Mouse (Mus musculus): ENCODE measurements around the gene Pltp. TPM values are rescaled to one million over a fixed set of nuclear protein-coding genes. Genes with fewer than 3 reads are reported as not detected.

Pltp gene
- polyA plus RNA-seq, 1 experiment from 2014 or later: 113 TPM

- Histone ChIP-seq H3K9me3 (no peaks in the 10 kb centered on the region), H3K9ac (replicated peaks) (no peak overlapping the region), H3K27ac (replicated peaks) (no peak overlapping the region), H3K4me2 (replicated peaks) (no peak overlapping the region), H3K4me3 (no peak overlapping the region), H3K36me3 (peaks cover 100% of the 10 kb centered on the region), H3K4me1 (no peaks in the 10 kb centered on the region), H3K27me3 (no peaks in the 10 kb centered on the region)
- no peak for ATAC-seq (ENCODE audit: low FRiP score, low read depth)
- 88% methylated on average over 15 of the region's 15 CpGs for WGBS
Measured at GRCm38 (mm10) chr2:164891908-164892695, 34.6 kb upstream of the Pltp start.

- Histone ChIP-seq H3K27ac (replicated peaks) (no peak overlapping the region), H3K27me3 (no peaks in the 10 kb centered on the region), H3K9me3 (no peaks in the 10 kb centered on the region), H3K36me3 (peaks cover 100% of the 10 kb centered on the region), H3K9ac (replicated peaks) (no peak overlapping the region), H3K4me2 (replicated peaks) (no peak overlapping the region), H3K4me1 (no peaks in the 10 kb centered on the region), H3K4me3 (no peak overlapping the region)
- 89% methylated on average over 13 of the region's 13 CpGs for WGBS
- ATAC-seq (ENCODE audit: low FRiP score, low read depth): no peak
Measured at GRCm38 (mm10) chr2:164891056-164891834, 33.7 kb upstream of the Pltp start.

GRCm38 (mm10) chr2:164890411-164891049 is 33.0 kb upstream of the Pltp start:
- no peak overlapping the region for H3K4me2 ChIP-seq (replicated peaks)
- WGBS: 93% methylated on average over 24 of the region's 24 CpGs
- H3K9ac ChIP-seq (replicated peaks): no peak overlapping the region
- H3K4me3 ChIP-seq: no peak overlapping the region
- no peaks in the 10 kb centered on the region for H3K9me3 ChIP-seq
- H3K27ac ChIP-seq (replicated peaks): 0 out of 2 replicates have a peak overlapping the region, but pooled peaks have one; percentile 4
- peaks cover 100% of the 10 kb centered on the region for H3K36me3 ChIP-seq
- ATAC-seq (ENCODE audit: low FRiP score, low read depth): no peak
- no peaks in the 10 kb centered on the region for H3K27me3 ChIP-seq
- no peaks in the 10 kb centered on the region for H3K4me1 ChIP-seq

- no peak overlapping the region for H3K9ac ChIP-seq (replicated peaks)
- no peaks in the 10 kb centered on the region for H3K9me3 ChIP-seq
- 96% methylated on average over 2 of the region's 2 CpGs for WGBS
- no peak for ATAC-seq (ENCODE audit: low FRiP score, low read depth)
- H3K4me1 ChIP-seq: no peaks in the 10 kb centered on the region
- H3K4me3 ChIP-seq: no peak overlapping the region
- H3K27me3 ChIP-seq: no peaks in the 10 kb centered on the region
- peaks cover 100% of the 10 kb centered on the region for H3K36me3 ChIP-seq
- H3K27ac ChIP-seq (replicated peaks): no peak overlapping the region
- no peak overlapping the region for H3K4me2 ChIP-seq (replicated peaks)
Measured at GRCm38 (mm10) chr2:164889960-164890359, 32.4 kb upstream of the Pltp start.

- Histone ChIP-seq H3K9me3 (no peaks in the 10 kb centered on the region), H3K27me3 (no peaks in the 10 kb centered on the region), H3K9ac (replicated peaks) (no peak overlapping the region), H3K36me3 (peaks cover 100% of the 10 kb centered on the region), H3K4me3 (no peak overlapping the region), H3K27ac (replicated peaks) (no peak overlapping the region), H3K4me2 (replicated peaks) (no peak overlapping the region), H3K4me1 (no peaks in the 10 kb centered on the region)
- WGBS: 90% methylated on average over 12 of the region's 12 CpGs
- no peak for ATAC-seq (ENCODE audit: low FRiP score, low read depth)
Measured at GRCm38 (mm10) chr2:164888996-164889395, 31.5 kb upstream of the Pltp start.

- no peak overlapping the region for H3K9ac ChIP-seq (replicated peaks)
Measured at GRCm38 (mm10) chr2:164886617-164887016, 29.1 kb upstream of the Pltp start.

GRCm38 (mm10) chr2:164885788-164886187 is 28.3 kb upstream of the Pltp start:
- Histone ChIP-seq H3K9me3 (no peaks in the 10 kb centered on the region), H3K27ac (replicated peaks) (no peak overlapping the region), H3K36me3 (peaks cover 78% of the 10 kb centered on the region), H3K4me2 (replicated peaks) (no peak overlapping the region), H3K4me1 (peaks cover 10% of the 10 kb centered on the region), H3K4me3 (no peak overlapping the region), H3K27me3 (no peaks in the 10 kb centered on the region), H3K9ac (replicated peaks) (no peak overlapping the region)
- no peak for ATAC-seq (ENCODE audit: low FRiP score, low read depth)
- 88% methylated on average over 7 of the region's 7 CpGs for WGBS

More at GRCm38 (mm10) chr2:164886617-164887016, 29.1 kb upstream of the Pltp start:
- Histone ChIP-seq H3K36me3 (peaks cover 87% of the 10 kb centered on the region), H3K27ac (replicated peaks) (no peak overlapping the region), H3K27me3 (no peaks in the 10 kb centered on the region), H3K4me3 (no peak overlapping the region), H3K4me2 (replicated peaks) (no peak overlapping the region), H3K9me3 (no peaks in the 10 kb centered on the region), H3K4me1 (peaks cover 7% of the 10 kb centered on the region)
- WGBS: 93% methylated on average over 10 of the region's 10 CpGs
- ATAC-seq (ENCODE audit: low FRiP score, low read depth): no peak

GRCm38 (mm10) chr2:164882619-164883018 is 25.1 kb upstream of the Pltp start:
- ATAC-seq (ENCODE audit: low FRiP score, low read depth): no peak
- H3K27ac ChIP-seq (replicated peaks): peak overlapping the region; percentile 67
- WGBS: 43% methylated on average over 9 of the region's 9 CpGs
- H3K9me3 ChIP-seq: no peaks in the 10 kb centered on the region
- H3K9ac ChIP-seq (replicated peaks): no peak overlapping the region
- peaks cover 26% of the 10 kb centered on the region for H3K4me1 ChIP-seq
- H3K4me2 ChIP-seq (replicated peaks): no peak overlapping the region
- no peak overlapping the region for H3K4me3 ChIP-seq
- peaks cover 47% of the 10 kb centered on the region for H3K36me3 ChIP-seq
- no peaks in the 10 kb centered on the region for H3K27me3 ChIP-seq

GRCm38 (mm10) chr2:164879568-164880277 is 22.2 kb upstream of the Pltp start:
- H3K4me2 ChIP-seq (replicated peaks): peak overlapping the region; percentile 96
- H3K27ac ChIP-seq (replicated peaks): peak overlapping the region; percentile 99
- peak overlapping the region; percentile 97 for H3K9ac ChIP-seq (replicated peaks)
- H3K4me1 ChIP-seq: peaks cover 32% of the 10 kb centered on the region
- peak overlapping the region; percentile 73 for H3K4me3 ChIP-seq
- H3K27me3 ChIP-seq: no peaks in the 10 kb centered on the region
- no peaks in the 10 kb centered on the region for H3K9me3 ChIP-seq
- peaks cover 18% of the 10 kb centered on the region for H3K36me3 ChIP-seq
- ATAC-seq (ENCODE audit: low FRiP score, low read depth): peak; percentile 83
- WGBS: under 1% methylated on average over 60 of the region's 72 CpGs

- peak within 1 kb of the TSS; percentile 99 for H3K27ac ChIP-seq (replicated peaks)
- H3K4me2 ChIP-seq (replicated peaks): peak within 1 kb of the TSS; percentile 96
- H3K4me3 ChIP-seq: peak within 1 kb of the TSS; percentile 73
- peaks cover 32% of the 10 kb centered on the region for H3K4me1 ChIP-seq
- H3K9me3 ChIP-seq: no peaks in the 10 kb centered on the region
- H3K36me3 ChIP-seq: peaks cover 12% of the 10 kb centered on the region
- under 1% methylated on average over 40 of the region's 40 CpGs for WGBS
- no peaks in the 10 kb centered on the region for H3K27me3 ChIP-seq
- H3K9ac ChIP-seq (replicated peaks): peak within 1 kb of the TSS; percentile 97
- ATAC-seq (ENCODE audit: low FRiP score, low read depth): peak; percentile 79
Measured at GRCm38 (mm10) chr2:164879228-164879567, 21.7 kb upstream of the Pltp start, which contains the start of gene Pcif1. Gene Pcif1 (plus strand): TSS chr2:164879304.

- Histone ChIP-seq H3K36me3 (peaks cover 7% of the 10 kb centered on the region), H3K9ac (replicated peaks) (peak overlapping the region; percentile 97), H3K27ac (replicated peaks) (peak overlapping the region; percentile 99), H3K4me3 (peak overlapping the region; percentile 73), H3K4me2 (replicated peaks) (peak overlapping the region; percentile 96), H3K27me3 (no peaks in the 10 kb centered on the region), H3K9me3 (no peaks in the 10 kb centered on the region), H3K4me1 (peaks cover 32% of the 10 kb centered on the region)
- WGBS: 2% methylated on average over 28 of the region's 28 CpGs
- peak; percentile 59 for ATAC-seq (ENCODE audit: low FRiP score, low read depth)
Measured at GRCm38 (mm10) chr2:164878509-164879227, 21.2 kb upstream of the Pltp start.

Data from midbrain, embryonic 12.5 days (tissue).